Mouse (Mus musculus): ENCODE results near the gene Clstn3.
"Not testable (repeated sequence)": the region's sequence is repeated elsewhere in the genome, so short reads cannot be mapped to it uniquely, and the experiment has no call there.

The Clstn3 gene

DNA sequence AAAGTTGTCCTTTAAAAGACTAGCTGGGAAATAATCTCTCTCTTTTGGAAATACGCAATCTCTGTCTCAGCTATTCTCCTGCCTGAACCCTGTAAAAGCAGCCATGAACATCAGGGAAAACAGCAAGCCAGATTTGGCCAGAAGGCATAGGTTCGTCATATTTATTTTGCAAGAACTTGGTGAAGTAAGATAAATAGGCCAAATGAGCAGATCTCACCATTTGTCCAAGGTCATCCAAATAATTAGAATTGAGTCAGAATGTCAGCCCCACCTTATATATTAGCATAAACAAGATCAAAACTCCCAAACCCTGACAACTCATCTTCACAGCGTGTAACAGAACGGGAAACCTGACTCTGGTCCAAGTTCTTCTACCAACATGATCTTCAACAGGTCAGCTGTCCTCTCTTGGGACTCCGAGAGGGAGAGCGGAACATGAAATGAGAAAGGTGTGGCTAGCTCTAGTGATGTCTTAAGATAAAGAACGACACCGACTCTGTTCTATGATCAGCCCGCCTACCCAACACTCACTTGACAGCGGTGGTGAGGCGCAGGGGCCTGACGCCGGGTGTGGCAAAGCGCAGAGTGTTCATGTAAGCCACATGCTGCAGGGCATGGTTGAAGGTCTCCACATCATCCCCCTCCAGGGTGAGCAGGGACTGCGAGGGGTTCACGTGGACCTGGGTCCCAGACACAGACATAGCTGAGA lies 15.5 kb downstream of the Clstn3 start:
- CTCF ChIA-PET: no interaction called here

DNA sequence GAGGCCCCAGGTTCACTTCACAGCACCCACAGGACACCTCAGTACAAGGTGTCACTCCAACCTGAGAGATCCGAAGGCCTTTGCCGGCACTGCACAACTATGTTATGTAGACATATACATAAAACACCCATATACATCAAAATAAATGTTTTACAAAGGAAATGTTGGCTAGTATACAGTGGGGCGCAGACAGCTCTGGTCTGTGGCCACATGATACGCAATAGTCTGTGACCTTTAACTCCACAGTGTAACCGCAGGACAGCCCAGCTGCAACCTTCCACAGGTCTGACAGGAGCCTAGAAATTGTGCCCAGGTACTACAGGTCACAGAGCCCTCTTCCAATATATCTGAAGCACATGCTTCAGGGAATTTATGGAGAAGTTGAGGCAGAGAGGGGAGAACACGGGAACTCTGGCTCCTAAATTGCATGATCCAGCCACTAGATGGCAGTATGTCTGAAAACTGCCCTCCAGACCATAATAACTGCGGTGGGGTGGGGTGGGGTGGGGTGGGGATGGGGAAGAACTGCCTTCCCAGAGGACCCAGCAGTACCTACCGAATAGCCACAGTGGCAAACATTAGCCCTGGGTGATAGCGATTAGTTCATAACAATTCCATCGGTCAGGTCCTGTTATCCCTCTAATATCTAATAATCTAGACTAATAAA lies 16.3 kb downstream of the Clstn3 start:
- CTCF ChIA-PET: interaction anchor here (0.6 kb wide), 1 partner anchor 27 kb away, joined by 6 read pairs; no protein-coding TSS in a partner anchor

DNA sequence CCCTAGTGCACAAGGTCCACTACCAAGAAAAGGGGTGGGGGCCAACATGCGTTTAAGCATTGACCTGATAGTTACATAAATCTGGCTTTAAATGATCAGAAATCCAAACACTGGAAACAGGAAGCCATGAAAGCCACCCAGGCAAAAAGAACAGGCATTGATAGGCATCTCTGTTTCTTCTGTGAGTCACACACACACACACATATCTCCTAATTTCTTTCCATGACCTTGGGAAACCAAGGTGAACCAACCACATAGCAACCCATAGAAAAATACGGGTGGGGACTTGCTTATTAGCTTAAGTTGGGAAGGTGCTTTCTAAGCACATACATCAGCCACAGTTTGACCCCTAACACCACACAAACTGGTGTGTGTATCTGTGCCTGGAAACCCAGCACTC lies 17.2 kb downstream of the Clstn3 start:
- CTCF ChIA-PET: no interaction called here

DNA sequence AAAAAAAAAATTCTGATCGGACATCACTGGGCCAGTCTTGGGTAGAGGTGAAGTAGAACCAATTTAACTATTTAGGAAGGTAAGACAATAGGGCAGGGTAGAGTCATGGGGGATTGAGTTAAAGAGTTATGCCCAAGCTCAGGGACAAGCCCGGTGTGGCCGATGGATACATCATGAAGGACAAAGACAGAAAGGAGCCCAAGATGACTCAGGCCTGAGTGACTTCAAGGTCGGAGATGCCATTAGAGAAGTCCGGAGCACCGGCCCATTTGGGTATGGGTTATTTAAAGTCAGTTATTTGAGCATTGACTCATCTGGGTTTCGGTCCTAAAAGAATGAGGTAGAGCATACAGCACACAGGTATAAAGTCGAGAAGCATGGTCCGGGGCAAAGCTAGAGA lies 18.1 kb downstream of the Clstn3 start:
- CTCF ChIA-PET: no interaction called here

DNA sequence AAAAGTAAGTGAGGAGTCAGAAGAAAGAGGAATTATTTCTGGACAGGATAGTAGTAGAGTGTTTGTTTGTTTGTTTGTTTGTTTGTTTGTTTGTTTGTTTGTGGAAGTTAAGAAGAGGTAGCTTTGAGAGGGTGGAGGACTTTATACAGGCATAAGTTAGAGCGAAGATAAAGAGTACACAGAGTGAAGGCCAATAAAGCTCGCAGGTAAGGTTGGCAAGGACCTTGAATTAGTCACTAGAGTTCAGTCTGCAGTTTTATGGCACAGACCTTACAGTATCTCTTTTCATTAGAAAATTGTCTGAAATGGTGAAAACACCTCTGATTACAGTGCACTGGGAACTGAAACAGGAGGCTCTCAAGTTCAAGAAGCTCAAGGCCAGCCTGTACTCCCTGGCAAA lies 18.6 kb downstream of the Clstn3 start:
- CTCF ChIA-PET: no interaction called here

DNA sequence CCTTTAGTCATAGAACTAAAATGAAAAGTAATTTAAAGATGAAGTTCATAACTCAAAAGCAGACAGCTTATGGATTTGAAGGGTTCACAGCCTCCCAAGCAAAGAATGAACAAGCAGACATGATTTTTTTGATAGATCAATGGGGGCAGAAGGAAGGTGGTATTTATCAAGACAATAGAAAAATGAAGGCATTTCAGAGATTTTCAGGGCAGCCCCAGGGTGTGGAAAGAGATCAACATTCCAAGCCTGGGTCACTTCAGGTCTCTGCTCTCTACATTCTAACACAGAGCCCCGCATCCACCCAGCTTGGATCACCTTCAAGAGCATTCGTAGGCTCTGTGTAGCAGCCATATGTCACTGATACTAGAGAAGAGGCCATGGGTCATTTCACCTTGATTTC lies 21.3 kb downstream of the Clstn3 start:
- CTCF ChIA-PET: no interaction called here

DNA sequence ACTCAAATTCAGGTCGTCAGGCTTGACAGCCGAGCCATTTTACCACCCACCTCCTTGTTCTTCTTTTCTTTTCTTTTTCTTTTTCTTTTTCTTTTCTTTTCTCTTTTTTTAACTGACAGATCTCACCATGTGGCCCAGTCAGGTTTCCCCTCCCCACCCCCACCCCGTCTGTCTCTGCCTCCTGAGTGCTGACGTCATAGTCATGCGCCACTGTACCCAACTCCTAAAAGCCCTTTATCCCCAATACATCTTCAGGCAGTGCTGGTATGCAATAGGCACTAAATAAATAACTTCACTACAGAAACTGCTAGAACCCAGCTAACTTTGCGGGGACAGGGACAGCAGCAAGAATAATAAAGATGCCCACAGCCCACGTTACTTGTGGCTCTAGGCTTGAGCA lies 28.3 kb downstream of the Clstn3 start:
- CTCF ChIA-PET: no interaction called here

DNA sequence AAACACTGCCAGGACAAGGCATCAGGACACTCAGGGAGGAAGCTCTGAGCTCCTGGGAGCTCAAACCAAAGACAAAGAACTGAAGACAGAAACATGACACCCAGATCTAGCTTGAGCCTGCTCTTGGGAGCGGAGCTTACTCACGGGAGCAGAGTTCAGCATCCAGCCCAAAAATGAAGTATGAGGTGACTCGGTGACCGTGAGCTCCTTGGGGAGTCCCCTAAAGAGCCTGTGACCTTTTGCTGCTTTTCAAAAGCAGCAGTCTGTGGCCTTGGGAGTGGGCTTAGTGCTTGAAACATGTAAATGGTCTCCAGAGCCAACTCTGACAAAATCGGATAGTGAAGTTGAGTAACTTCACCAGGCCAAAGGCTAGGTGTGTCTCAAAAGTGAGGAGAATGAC lies 29.4 kb downstream of the Clstn3 start:
- CTCF ChIA-PET: no interaction called here

DNA sequence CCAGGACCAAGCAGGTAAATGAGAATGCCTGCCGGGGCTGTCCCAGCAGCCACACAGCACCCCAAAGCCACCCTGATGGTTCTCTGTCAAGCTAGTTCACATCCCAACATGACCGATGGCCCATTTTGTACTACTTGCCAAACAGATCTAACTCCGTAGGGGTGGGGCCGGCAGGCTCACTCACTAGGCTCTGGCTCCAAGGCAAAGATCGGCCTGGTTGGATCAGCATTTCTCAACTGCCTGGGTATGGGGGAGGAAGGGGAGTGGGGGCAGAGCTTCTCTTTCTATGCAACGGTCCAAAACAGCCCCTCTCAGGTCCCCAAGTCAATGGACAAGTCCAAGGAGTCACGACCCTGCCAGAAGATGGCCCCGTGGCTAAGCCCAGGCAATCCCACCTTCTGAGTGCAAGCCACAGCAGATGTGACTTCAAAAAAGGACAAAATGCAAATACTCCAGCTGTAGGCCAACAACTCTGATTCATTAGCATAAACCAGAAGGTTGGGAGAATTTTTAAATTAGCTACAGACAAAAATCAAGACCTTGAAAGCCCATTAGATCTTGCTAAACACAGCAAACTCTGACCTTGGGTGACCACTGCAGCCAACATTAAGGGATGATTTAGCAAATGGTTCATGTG lies 30.8 kb downstream of the Clstn3 start:
- CTCF ChIA-PET: no interaction called here

DNA sequence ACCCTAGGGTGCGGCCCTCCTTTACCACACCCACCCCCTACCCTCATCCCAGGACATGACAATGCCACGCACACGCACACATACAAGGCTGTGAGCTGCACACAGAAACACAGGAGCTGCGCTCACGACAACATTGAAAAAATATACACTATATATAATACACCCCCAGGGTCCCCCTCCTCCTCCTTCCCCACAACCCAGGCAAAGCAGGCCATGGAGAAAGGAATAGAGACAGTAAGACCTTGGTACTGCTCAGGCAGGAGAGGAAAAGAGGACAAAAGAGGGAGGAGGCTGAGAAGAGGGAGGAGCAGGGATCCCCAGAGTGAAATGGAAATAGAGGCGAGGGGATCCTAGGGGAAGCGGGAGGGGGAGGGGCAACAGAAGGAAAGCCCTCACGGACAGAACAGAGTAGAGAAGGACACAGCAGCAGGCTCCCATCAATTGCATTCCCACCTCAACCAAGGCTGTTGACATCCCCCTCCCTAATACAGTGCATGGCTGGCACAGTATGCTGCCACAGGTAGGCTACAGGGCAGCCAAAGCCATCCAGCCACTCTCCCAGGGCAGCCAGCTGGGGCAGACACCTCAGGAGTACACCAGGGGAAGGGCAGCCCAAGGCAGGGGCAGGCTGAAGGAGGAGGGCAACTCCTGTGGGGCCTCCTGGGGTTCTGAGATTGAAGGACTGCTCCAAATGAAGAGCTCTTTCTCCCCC lies 33.7 kb downstream of the Clstn3 start:
- CTCF ChIA-PET: no interaction called here

DNA sequence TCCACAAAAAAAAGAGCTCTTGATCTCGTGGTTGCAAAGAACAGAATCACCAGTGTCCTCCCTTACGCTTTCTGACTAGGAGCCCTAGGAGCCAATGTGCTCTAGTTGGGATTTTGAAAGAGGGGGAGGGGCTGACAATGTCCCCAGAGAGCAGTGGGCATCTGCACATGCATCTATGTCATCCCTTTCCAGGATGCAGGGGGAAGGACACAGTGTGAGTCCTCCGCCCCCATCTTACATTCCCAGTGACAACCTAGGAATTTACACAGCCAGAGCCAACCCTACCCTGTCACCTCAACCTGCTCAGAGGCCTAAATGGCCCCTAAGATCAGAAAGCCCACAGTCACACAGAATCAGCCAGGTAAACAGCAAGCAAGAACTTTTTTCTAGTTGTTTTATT lies 34.2 kb downstream of the Clstn3 start:
- CTCF ChIA-PET: no interaction called here

DNA sequence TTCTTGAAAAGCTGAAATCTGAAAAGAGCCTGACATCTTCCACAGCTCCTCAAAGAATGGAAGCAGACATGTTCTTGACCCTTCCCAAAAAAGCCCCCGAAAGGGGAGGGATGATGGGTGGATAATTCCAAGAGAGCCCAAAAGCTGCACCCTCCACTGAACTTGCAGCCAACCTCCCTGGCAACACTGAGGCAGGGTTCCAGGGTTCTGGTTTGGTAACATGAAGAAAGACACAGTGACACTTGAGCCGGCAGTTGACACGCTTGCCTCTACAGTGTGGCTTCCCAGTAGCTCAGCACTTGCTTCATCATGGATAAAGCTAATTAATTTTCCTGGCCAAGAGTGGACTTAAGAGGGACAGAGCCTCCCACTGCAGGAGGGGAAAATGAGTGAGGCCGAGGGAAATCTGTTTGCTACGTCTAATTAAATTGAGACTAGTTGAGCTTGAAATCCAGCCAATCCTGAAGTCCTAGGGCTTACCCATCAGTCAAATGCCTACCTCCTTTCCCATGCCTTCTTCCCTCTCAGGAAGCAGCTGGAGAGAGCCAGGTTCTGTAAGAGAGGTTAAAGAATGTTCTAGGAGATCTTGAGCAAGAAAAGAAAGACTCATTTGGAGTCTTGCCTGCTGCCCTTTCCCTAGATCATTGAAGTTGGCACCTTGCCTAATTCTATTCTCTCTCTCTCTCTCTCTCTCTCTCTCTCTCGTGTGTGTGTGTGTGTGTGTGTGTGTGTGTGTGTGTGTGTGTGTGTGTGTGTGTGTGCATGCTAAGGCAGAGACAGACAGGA lies 36.6 kb downstream of the Clstn3 start:
- CTCF ChIA-PET: no interaction called here

DNA sequence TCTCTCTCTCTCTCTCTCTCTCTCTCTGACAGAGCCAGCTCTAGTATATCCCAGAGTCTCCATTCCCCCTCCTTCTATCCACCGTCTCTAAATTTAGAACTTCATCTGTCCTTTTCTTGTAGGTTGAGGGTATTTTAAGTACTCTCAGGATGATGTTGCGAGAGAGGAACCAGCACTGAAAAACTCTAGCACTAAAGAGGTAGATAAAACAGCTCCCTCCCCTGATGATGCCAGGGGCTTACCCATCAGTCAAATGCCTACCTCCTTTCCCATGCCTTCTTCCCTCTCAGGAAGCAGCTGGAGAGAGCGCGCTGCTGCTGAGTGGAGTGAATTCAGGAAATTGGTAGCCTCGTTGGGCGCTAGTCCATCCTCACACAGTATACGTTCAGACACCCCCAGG lies 37.3 kb downstream of the Clstn3 start:
- CTCF ChIA-PET: no interaction called here

DNA sequence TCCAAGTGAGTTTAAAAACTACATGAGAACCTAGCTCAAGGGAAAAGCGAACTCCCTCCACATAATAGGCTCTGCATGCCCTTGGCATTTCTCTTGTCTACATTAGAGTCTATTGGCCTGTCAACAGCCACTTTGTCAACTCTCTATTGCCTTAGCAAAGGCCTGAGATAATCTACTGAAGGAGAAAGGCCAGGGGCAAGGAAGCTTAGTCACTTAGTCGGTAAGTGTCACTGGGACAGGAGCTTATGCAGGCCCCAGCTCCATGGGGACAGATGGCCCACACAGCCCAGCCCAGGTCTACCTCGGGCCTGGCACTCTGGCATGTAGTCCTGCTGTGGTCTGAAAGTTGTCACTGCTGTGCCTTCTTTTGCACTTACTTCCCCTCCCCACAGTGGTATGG lies 38.0 kb downstream of the Clstn3 start:
- CTCF ChIA-PET: no interaction called here

DNA sequence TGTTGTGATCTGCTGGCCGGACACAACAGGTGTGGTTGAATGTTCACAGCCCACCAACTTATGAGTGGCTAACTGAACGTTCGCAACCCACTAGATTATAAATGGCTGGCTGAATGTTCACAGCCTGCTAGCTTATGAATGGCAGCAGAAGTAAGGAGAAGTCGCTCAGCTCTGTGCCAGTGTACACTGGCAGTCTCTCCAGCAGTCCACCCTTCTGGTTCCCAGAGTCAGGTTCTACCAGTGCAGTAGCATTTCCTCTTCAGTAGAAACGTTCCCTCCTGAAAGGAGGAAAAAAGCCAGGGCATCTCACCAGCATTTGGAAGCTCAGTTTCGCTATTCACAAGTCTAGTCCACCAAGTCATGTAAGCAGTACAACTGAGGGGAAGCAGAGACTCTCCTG lies 39.1 kb downstream of the Clstn3 start:
- CTCF ChIA-PET: no interaction called here

DNA sequence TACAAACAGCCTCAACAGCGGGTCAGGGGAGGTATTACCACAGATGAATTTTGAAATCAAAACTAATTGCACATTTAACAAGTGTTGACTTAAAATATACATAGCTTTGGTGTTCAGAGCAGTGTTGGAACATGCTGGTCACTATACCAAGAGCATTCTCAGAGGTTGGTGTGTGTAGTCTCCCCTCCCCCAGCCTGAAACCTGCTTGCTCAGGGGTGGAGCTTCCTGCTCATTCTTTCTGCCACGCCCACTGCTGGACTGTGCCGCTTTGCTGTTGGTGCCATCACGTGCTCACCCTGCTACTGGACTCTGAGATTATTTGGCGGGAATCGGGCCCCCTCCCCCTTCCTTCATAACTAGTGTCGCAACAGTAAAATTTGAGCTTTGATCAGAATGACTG lies 39.6 kb downstream of the Clstn3 start:
- CTCF ChIA-PET: not testable (repeated sequence)

DNA sequence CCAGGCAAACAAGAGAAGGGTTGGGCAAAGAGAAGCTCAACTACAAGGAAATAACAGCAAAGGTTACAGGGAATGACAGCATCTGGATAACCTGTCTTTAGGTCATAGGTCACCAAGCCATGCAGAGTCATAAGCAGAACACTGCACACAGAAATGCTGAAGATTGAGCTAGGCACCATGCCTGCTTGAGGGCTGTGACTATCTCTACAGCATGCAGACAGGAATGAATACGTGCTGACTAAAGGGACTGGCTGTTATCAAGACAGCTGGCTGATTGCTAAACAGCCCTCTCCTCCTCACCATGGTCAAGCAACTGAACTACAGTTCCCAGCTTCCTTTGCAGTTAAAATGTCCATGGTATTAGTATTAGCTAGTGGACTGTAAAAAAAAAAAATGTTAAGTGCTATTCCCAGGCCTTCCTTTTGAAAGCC lies 40.5 kb downstream of the Clstn3 start:
- CTCF ChIA-PET: no interaction called here

DNA sequence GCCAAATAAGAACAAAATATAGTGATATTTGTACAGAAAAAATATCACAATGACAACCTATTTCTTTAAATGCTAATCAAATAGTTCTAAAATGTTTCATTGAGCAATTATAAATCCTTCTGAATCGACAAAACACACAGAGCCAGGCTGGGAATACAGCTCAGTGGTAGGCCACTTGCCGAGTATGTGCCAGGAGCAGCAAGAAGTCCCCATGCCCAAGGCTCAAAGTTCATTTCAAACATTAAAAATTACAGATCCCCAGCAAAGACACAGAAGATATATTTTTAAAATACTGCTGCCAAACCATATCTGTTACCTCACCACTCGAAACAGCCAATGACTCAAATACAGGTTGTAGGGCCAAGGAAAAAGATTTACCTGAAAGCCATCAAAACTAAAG lies 45.9 kb downstream of the Clstn3 start:
- CTCF ChIA-PET: no interaction called here

DNA sequence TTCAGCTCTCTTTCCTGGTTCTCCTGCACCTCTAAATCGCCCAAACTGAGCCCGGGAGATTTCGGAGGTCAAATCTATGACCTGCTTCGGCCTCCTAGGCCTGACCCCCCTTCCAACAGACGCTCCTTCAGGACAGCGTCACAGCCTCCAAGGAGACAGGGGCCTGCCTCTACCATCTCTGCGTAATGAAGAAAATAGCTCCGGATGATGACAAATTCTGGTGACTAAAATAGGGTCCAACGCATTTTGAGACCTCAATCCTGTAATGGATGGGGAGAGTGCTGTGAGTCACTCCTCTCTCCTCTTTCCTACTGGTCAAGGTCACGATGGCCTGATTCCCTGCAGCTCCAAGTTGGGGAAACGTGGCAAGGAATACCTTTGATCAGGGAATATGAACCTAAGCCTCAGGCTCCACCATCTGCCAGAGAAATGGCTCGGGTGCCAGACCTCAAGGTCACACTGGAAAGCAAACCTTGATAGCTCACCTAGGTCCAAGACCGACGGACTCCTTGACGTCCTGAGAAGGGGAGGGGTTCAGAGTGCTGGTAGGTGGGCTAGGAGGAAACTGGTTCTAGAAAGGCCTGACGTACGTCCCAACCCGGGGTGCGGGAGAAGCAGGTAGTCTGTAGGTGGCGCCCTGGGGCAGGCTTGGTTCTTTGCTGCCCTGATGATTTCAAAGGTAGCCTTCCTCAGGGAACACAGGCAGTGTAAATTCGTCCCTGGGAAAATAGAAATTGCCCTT lies 49.1 kb downstream of the Clstn3 start:
- CTCF ChIA-PET: interaction anchor here (0.7 kb wide), 1 partner anchor 1788 kb away, joined by 3 read pairs; no protein-coding TSS in a partner anchor

DNA sequence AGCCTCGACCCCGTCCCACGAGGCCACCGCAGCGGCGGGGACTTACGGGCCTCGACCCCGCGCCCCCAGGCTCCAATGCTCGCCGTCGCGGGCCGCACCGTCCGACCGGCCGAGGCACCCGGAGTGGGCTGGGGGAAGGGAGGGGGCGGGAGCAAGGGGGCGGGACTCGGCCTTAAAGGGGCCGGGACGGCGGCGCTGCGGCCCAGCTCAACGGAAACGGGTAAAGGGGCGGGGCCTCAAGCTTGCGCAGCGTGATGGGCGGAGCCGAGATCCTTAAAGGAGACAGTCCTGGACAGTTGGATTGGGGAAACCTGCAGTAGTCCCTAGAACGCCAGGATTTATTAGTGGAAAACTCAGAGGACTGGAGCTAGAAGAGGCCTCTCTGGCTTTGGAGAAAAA lies 49.7 kb downstream of the Clstn3 start, which contains the start of gene Pex5:
Gene Pex5, minus strand, starts transcription at position 141 of the 399 bp plus-strand sequence.
- CTCF ChIA-PET: interaction anchor here (0.7 kb wide), 1 partner anchor 1787 kb away, joined by 3 read pairs; no protein-coding TSS in a partner anchor

All from spleen, embryonic (tissue).